Comparison of ENCODE assay signal across 8 mouse cellular contexts in genomic region chr4:117096666-117097065, GRCm38 (mm10). TPM values are rescaled to one million over a fixed set of nuclear protein-coding genes. Genes with fewer than 3 reads are reported as not detected.
A peak's percentile ranks its signal among the peaks of the same experiment; 100 is the strongest.
DNase-seq lines count a peak whose midpoint lies in the region; ATAC-seq and TF ChIP-seq lines count a peak whose summit lies in the region.

No protein-coding gene starts in this region.

- no peaks in the 10 kb centered on the region for H3K36me3 ChIP-seq in kidney, adult 2 months (ENCODE audit: control insufficient read depth, insufficient read depth, low read length)
- peaks cover 3% of the 10 kb centered on the region; the same call in 1 of the 2 replicates for H3K36me3 ChIP-seq in forebrain, embryonic 13.5 days (ENCODE audit: poor library complexity, severe bottlenecking)
- H3K36me3 ChIP-seq in intestine, embryonic 16.5 days (ENCODE audit: control insufficient read depth, insufficient read depth, low read length) = no peaks in the 10 kb centered on the region
- no peaks in the 10 kb centered on the region for H3K36me3 ChIP-seq in neural tube, embryonic 12.5 days

- no peaks in the 10 kb centered on the region for H3K4me1 ChIP-seq in kidney, adult 2 months (ENCODE audit: control insufficient read depth, insufficient read depth, low read length)
- peaks cover 33% of the 10 kb centered on the region for H3K4me1 ChIP-seq in forebrain, embryonic 13.5 days
- peaks cover 18% of the 10 kb centered on the region for H3K4me1 ChIP-seq in intestine, embryonic 16.5 days (ENCODE audit: control insufficient read depth, insufficient read depth, low read length)
- peaks cover 29% of the 10 kb centered on the region for H3K4me1 ChIP-seq in neural tube, embryonic 12.5 days

- TF ChIP-seq POLR2A in kidney, adult 2 months (IDR thresholded peaks at IDR 0.05; ENCODE audit: low read depth, low read length) = no peak

- H3K9me3 ChIP-seq in forebrain, embryonic 13.5 days (replicated peaks) = no peaks in the 10 kb centered on the region
- no peaks in the 10 kb centered on the region for H3K9me3 ChIP-seq in intestine, embryonic 16.5 days (ENCODE audit: control insufficient read depth, low read length)
- H3K9me3 ChIP-seq in neural tube, embryonic 12.5 days = no peaks in the 10 kb centered on the region

- peak overlapping the region; percentile 21 for H3K4me3 ChIP-seq in kidney, adult 2 months (ENCODE audit: insufficient read depth, low read depth, low read length)
- H3K4me3 ChIP-seq in forebrain, embryonic 13.5 days = peak overlapping the region; percentile 53
- H3K4me3 ChIP-seq in intestine, embryonic 16.5 days (ENCODE audit: low read length) = peak overlapping the region; percentile 71
- H3K4me3 ChIP-seq in neural tube, embryonic 12.5 days = peak overlapping the region; percentile 55

- TF ChIP-seq CTCF in kidney, adult 2 months (conservative IDR thresholded peaks at IDR 0.05; ENCODE audit: insufficient read depth, insufficient read length, low read depth, low read length) = no peak

- 21% methylated on average over 5 of the region's 5 CpGs for WGBS in kidney, adult 2 months
- WGBS in forebrain, embryonic 13.5 days = 17% methylated on average over 5 of the region's 5 CpGs
- WGBS in intestine, embryonic 16.5 days = 18% methylated on average over 5 of the region's 5 CpGs
- WGBS in neural tube, embryonic 12.5 days = 7% methylated on average over 5 of the region's 5 CpGs

- peak overlapping the region; percentile 53 for H3K9ac ChIP-seq in forebrain, embryonic 13.5 days
- H3K9ac ChIP-seq in intestine, embryonic 16.5 days (ENCODE audit: low read depth, low read length) = peak overlapping the region; percentile 67
- peak overlapping the region; percentile 61 for H3K9ac ChIP-seq in neural tube, embryonic 12.5 days

- no peaks in the 10 kb centered on the region for H3K27me3 ChIP-seq in kidney, adult 2 months (replicated peaks; ENCODE audit: control insufficient read depth, insufficient read depth, low read length)
- H3K27me3 ChIP-seq in forebrain, embryonic 13.5 days = peaks cover 9% of the 10 kb centered on the region
- H3K27me3 ChIP-seq in intestine, embryonic 16.5 days (replicated peaks; ENCODE audit: control insufficient read depth, insufficient read depth, low read length) = peaks cover 8% of the 10 kb centered on the region; the same call in 1 of the 2 replicates
- no peaks in the 10 kb centered on the region; the same call in none of the 2 replicates for H3K27me3 ChIP-seq in neural tube, embryonic 12.5 days (replicated peaks)

- peak; percentile 27 for DNase-seq in kidney, adult 2 months
- no peak for DNase-seq in kidney, postnatal 10 days
- no peak for DNase-seq in cerebellum, postnatal 4 days (ENCODE audit: low spot score in 2 of 2)
- no peak for DNase-seq in gastrocnemius, adult 18-20 months (ENCODE audit: low spot score)
- DNase-seq in gastrocnemius, postnatal 10 days = no peak

- ATAC-seq in forebrain, embryonic 13.5 days = no peak
- ATAC-seq in intestine, embryonic 16.5 days = no peak
- ATAC-seq in neural tube, embryonic 12.5 days (ENCODE audit: low FRiP score, low read depth) = 0 out of 2 replicates have a peak, but pooled peaks have one; percentile 11

- H3K27ac ChIP-seq in kidney, adult 2 months (ENCODE audit: insufficient read depth, low read depth, low read length) = peak overlapping the region; percentile 15; the same call in 1 of the 2 replicates
- no peak overlapping the region for H3K27ac ChIP-seq in forebrain, embryonic 13.5 days
- peak overlapping the region; percentile 70 for H3K27ac ChIP-seq in intestine, embryonic 16.5 days (ENCODE audit: low read length)
- no peak overlapping the region for H3K27ac ChIP-seq in neural tube, embryonic 12.5 days

- peak overlapping the region; percentile 88 for H3K4me2 ChIP-seq in forebrain, embryonic 13.5 days
- H3K4me2 ChIP-seq in intestine, embryonic 16.5 days (ENCODE audit: low read depth, low read length) = peak overlapping the region; percentile 93
- peak overlapping the region; percentile 84 for H3K4me2 ChIP-seq in neural tube, embryonic 12.5 days (replicated peaks)

RNA-seq across cellular contexts. Expression of gene Ptch2, which starts 0.8 kb away (rescaled TPM):
- polyA plus RNA-seq in kidney, adult 2 months (2012; rRNA removed) = 5.0 and 7.1 TPM in 2 replicates
- 4.0 and 5.8 TPM in 2 replicates for polyA plus RNA-seq in forebrain, embryonic 13.5 days (2015; fragmentation: Nextera tagmentation; extraction: Ambion mirVana)
- 6.2 and 6.4 TPM in 2 replicates for polyA plus RNA-seq in intestine, embryonic 16.5 days (2015; fragmentation: Nextera tagmentation; extraction: Ambion mirVana)
- polyA plus RNA-seq in neural tube, embryonic 12.5 days (2016; fragmentation: Nextera tagmentation; extraction: Ambion mirVana) = 5.2 and 6.0 TPM in 2 replicates
- total RNA-seq in gastrocnemius, adult 18-20 months (2021) = under 1 TPM; 0.21 to 0.52 TPM
- 1 to 10 TPM; 4.8 to 9.6 TPM for total RNA-seq in gastrocnemius, postnatal 10 days (2021)

RNA-seq across cellular contexts. Expression of gene Btbd19, which starts 28.9 kb away (rescaled TPM):
- 4.5 and 4.6 TPM in 2 replicates for polyA plus RNA-seq in kidney, adult 2 months (2012; rRNA removed)
- polyA plus RNA-seq in forebrain, embryonic 13.5 days (2015; fragmentation: Nextera tagmentation; extraction: Ambion mirVana) = 3.1 and 3.9 TPM in 2 replicates
- 3.9 and 4.8 TPM in 2 replicates for polyA plus RNA-seq in intestine, embryonic 16.5 days (2015; fragmentation: Nextera tagmentation; extraction: Ambion mirVana)
- 3.6 and 4.6 TPM in 2 replicates for polyA plus RNA-seq in neural tube, embryonic 12.5 days (2016; fragmentation: Nextera tagmentation; extraction: Ambion mirVana)
- total RNA-seq in gastrocnemius, adult 18-20 months (2021) = 1 to 10 TPM; 1.5 to 2.3 TPM
- total RNA-seq in gastrocnemius, postnatal 10 days (2021) = 1 to 10 TPM; 4.7 to 6.8 TPM

RNA-seq across cellular contexts. Expression of gene Tctex1d4, which starts 29.9 kb away (rescaled TPM):
- 0.20 TPM in 1 of 2 replicates, not detected in the other for polyA plus RNA-seq in kidney, adult 2 months (2012; rRNA removed)
- 0.40 TPM in 1 of 2 replicates, not detected in the other for polyA plus RNA-seq in forebrain, embryonic 13.5 days (2015; fragmentation: Nextera tagmentation; extraction: Ambion mirVana)
- polyA plus RNA-seq in intestine, embryonic 16.5 days (2015; fragmentation: Nextera tagmentation; extraction: Ambion mirVana) = not detected in 2 replicates
- polyA plus RNA-seq in neural tube, embryonic 12.5 days (2016; fragmentation: Nextera tagmentation; extraction: Ambion mirVana) = not detected in 2 replicates
- not detected for total RNA-seq in gastrocnemius, adult 18-20 months (2021)
- total RNA-seq in gastrocnemius, postnatal 10 days (2021) = not detected

RNA-seq across cellular contexts. Expression of gene Plk3, which starts 37.1 kb away (rescaled TPM):
- 6.9 and 8.6 TPM in 2 replicates for polyA plus RNA-seq in kidney, adult 2 months (2012; rRNA removed)
- 11.4 and 12.0 TPM in 2 replicates for polyA plus RNA-seq in forebrain, embryonic 13.5 days (2015; fragmentation: Nextera tagmentation; extraction: Ambion mirVana)
- 2.5 and 4.1 TPM in 2 replicates for polyA plus RNA-seq in intestine, embryonic 16.5 days (2015; fragmentation: Nextera tagmentation; extraction: Ambion mirVana)
- polyA plus RNA-seq in neural tube, embryonic 12.5 days (2016; fragmentation: Nextera tagmentation; extraction: Ambion mirVana) = 39.3 and 41.4 TPM in 2 replicates
- total RNA-seq in gastrocnemius, adult 18-20 months (2021) = 1 to 10 TPM in 1 of 2 experiments, under 1 TPM in 1; 0.25 to 1.7 TPM
- 1 to 10 TPM; 1.8 to 2.6 TPM for total RNA-seq in gastrocnemius, postnatal 10 days (2021)

RNA-seq across cellular contexts. Expression of gene Rps8, which starts 59.4 kb away (rescaled TPM):
- 372 and 534 TPM in 2 replicates for polyA plus RNA-seq in kidney, adult 2 months (2012; rRNA removed)
- 667 and 710 TPM in 2 replicates for polyA plus RNA-seq in forebrain, embryonic 13.5 days (2015; fragmentation: Nextera tagmentation; extraction: Ambion mirVana)
- polyA plus RNA-seq in intestine, embryonic 16.5 days (2015; fragmentation: Nextera tagmentation; extraction: Ambion mirVana) = 811 and 851 TPM in 2 replicates
- 554 and 578 TPM in 2 replicates for polyA plus RNA-seq in neural tube, embryonic 12.5 days (2016; fragmentation: Nextera tagmentation; extraction: Ambion mirVana)
- total RNA-seq in gastrocnemius, adult 18-20 months (2021) = 100 to 1,000 TPM; 498 to 543 TPM
- 1,000 to 10,000 TPM; 1,007 to 1,093 TPM for total RNA-seq in gastrocnemius, postnatal 10 days (2021)

Comparison
In these comparisons a context has a peak if more than half of its experiments do, and no peak if none do; other contexts are left out.
1. H3K27ac ChIP-seq: peak in kidney, adult 2 months (single experiment) and intestine, embryonic 16.5 days (single experiment); none in forebrain, embryonic 13.5 days (single experiment) and neural tube, embryonic 12.5 days (single experiment).
2. H3K4me3 ChIP-seq: peak in every context shown above with its lines; median percentile 71 in intestine, embryonic 16.5 days; 55 in neural tube, embryonic 12.5 days; 53 in forebrain, embryonic 13.5 days; 21 in kidney, adult 2 months.
3. Peak in every context shown above with its lines, with median percentiles within 50 percentile points of each other: H3K4me2 ChIP-seq and H3K9ac ChIP-seq.